Mouse (Mus musculus): ENCODE measurements at regions not wholly inside any gene's neighbourhood (a gene's known extent, or its start where the extent isn't known, plus 50 kb on each side); places are given as distances from the start of the nearest gene placed in this dataset.
A peak's percentile ranks its signal among the peaks of the same experiment; 100 is the strongest.
"Not testable (repeated sequence)": the region's sequence is repeated elsewhere in the genome, so short reads cannot be mapped to it uniquely, and the experiment has no call there.

- DNase-seq: no peak
Observed at GRCm38 (mm10) chr9:98091105-98091504, 58.1 kb upstream of the Clstn2 start.

GRCm38 (mm10) chr9:98095064-98095790, 62.2 kb upstream of the Clstn2 start:
- DNase-seq: no peak

- DNase-seq: peak; percentile 14
Observed at GRCm38 (mm10) chr9:98123390-98123789, 90.4 kb upstream of the Clstn2 start.

DNA sequence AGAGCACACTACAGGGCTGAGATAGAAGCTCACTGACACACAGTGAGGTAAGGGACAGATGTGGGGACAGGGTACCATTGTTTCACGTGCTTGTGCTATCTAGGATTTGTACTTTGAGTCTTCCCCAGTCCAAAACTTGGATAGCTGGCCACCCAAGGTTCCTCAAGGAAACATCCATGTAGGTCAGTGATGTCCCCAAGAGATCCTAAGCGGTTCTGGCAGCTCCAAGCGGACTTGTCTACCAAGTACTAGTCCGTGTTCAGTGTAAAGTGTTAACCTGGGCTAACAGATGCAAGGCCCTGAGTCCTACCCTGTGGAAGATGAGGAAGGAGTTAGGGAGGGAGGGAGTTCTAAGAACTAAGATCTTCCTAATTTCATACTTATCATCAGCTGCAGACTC, 96.6 kb upstream of the Clstn2 start:
- no peak for DNase-seq

- DNase-seq: no peak
Observed at GRCm38 (mm10) chr9:98130849-98131248, 97.9 kb upstream of the Clstn2 start.

DNA sequence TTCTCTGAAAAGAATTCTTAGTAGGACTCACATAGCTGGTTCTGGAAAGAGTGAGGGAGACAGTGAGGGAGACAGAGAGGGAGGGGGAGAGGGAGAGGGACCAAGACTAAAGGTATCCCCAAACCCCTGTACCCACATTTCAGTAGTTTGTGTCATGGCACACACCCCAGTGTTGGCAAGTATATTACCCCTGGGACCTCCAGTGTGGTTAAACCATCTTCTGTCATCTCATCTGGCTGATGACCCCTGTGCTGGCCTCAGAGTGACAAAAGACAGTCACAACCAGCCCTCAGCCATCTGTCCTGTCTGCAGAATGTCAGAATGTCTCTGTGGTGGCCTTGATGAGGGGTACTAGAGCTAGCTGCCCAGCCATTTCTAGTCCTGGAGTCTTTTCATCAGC, 107.6 kb upstream of the Clstn2 start:
- no peak for DNase-seq

DNA sequence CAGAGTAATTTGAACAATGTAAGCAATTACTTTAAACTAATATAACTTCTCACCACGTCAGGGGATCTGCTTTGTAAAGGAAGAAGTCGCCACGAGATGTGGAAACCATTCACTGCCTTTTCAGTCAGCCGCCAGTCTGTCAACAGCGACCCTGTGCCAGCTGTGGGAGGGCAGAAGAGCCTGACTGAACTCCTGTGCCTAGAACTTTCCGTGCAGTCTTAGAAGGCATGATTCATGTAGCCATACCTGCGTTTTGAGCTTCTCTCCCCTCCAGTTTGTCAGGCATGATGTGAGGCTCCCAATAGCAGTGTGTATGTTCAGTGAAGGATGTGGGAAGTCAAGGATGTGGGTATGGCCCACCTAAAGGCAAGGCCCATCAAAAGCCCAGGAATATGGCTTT, 109.1 kb upstream of the Clstn2 start:
- no peak for DNase-seq

GRCm38 (mm10) chr9:98146901-98147300, 113.9 kb upstream of the Clstn2 start:
- no peak for DNase-seq

DNA sequence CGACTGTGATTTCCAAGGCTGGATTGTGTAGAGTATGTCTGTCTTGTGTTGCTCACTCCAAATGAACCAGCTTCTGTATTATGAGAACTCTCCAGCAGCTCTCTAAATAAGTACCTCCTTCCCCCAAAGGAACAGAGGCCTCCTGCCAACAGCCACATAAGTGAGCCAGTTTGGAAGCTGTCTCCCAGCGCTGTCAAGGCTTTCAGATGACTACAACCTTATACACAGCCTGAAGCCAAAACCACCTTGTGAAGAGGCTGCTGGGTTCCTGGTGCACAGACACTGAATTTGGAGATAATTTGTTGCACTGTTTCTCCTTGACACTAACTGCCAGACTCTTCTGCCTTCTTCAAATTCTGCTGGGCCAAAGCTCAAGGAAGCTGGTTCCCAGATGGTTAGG, 125.4 kb upstream of the Clstn2 start:
- DNase-seq: no peak

GRCm38 (mm10) chr9:98164489-98164888, 122.7 kb upstream of the Nmnat3 start:
- DNase-seq: no peak

DNA sequence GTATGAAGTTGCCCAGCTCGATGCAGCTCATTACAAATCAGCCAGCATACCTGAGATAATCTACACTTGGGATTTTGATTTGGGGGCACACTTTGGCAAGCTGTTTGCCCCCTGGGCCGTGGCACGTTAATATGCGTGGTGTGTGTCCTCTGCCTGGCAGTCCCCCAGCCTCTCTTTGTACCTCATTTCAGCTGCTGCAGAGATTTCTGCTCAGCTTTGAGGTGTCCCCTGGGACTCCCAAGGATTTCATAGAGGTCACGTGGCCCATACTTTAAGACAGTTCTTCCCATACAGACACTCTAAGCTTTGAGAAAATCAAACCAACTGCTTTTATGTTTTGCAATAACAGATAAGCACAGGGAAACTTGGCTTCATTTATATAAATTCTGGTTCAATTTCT, 113.2 kb upstream of the Nmnat3 start:
- no peak for DNase-seq

GRCm38 (mm10) chr9:98176701-98177380, 110.4 kb upstream of the Nmnat3 start:
- DNase-seq: no peak

DNA sequence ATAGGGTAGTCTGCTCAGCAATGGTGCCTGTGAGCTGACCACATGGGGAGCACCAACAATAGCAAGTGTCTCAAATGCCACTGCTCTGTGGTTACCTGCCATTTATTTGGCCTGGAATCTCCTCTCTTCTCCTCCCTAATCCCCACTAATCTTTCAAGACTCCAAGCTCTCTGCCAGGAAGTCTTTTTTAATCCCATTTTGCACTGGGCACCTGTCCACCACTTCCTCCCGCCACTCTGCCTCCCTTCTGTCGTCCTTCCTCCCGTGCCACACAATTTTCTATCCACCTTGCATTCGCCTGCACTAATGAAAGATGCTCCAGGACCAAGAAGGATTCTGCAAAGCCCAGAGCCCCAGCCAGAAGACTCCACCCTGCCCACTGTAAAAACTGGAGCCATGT, 106.5 kb upstream of the Nmnat3 start:
- no peak for DNase-seq

DNA sequence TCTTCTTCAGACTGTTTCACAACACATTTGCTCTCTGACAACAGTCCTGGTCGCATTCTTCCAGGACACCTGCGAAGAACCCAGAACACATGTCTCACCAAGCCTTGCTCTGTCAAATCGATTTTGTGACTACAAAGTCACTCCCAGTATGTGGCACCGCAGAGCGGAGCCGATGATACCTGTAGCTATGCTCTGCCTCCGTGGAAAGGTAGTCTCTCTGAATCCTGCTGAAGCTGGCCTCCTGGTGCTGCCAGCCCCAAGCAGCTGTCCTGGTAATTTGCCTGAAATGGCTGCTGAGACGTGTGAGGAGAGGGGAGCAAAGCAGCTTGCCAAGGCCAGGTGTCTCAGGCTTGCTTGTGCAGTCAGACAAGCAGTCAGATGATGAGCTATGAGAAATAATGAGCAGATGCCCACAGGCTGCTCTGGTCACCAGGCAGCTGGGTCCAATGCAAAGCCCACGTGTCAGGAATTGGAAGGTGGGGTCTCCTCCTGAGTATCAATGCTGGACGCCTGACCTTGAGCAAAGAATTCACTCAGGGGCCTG, 100.4 kb upstream of the Nmnat3 start:
- no peak for DNase-seq

DNA sequence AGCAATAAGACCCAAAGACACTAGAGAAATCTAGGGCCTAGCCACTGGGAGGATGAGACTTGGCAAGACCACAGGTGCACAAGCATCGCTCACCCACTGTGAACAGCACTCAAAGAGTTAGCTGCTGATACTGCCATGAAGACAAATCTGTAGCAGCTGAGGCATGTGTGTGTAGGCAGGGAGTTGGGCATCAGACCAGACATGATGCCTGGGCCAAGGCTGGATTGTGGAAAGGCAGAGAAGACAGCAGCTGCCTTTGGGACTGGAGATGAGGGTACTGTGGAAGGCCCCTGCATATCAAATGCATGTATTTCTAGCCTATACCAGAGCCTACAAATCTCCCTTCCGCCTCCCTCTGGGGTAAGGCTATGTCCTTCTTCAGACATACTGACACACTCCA, 92.9 kb upstream of the Nmnat3 start:
- DNase-seq: no peak

GRCm38 (mm10) chr9:98218824-98219223, 68.4 kb upstream of the Nmnat3 start:
- DNase-seq: no peak

DNA sequence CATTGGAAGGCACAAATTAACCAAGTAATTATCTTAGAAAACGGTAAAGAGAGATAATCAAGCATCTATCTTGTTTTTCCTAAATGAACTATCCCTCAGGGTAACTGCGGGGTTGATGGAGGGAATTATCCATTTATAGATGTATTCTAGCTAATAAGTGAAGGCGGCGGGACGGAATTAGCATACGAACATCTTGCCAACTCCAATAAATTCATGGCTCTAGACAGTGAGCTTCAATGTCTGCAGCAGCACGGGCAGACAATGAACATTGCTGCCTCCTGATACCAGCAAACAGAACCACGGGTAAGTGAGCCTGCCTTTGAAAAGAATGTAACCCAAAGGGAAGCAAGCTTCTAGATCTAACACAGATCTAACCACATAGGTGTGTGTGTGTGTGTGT, 66.9 kb upstream of the Nmnat3 start:
- no peak for DNase-seq

- DNase-seq: no peak
Observed at GRCm38 (mm10) chr9:98221766-98222165, 65.5 kb upstream of the Nmnat3 start.

GRCm38 (mm10) chr9:98228226-98228625, 59.0 kb upstream of the Nmnat3 start:
- no peak for DNase-seq

DNA sequence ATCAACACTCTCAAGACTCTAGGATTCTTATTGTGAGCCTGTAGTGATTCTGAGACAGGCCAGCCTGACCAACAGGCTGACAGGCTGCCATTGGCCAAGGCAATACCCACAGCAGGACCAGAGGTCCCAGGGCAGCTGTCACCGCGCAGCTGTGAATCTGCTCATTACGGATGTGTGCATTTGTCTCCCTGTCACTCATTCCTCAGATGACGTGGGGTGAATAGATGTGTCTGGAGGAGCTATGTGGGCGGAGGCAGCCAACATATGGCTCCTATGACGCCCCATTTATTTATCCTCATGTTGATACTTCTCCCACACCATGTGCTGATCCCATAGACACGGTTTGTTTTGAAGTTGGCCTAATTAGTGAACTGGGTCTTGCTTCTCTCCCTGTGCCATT, 58.3 kb upstream of the Nmnat3 start:
- DNase-seq: no peak

- DNase-seq: not testable (repeated sequence)
Observed at GRCm38 (mm10) chr9:98234731-98235130, 52.5 kb upstream of the Nmnat3 start.
